Mouse (Mus musculus): ENCODE data around the gene Hhat. TPM values are rescaled to one million over a fixed set of nuclear protein-coding genes. Genes with fewer than 3 reads are reported as not detected.
A peak's percentile ranks its signal among the peaks of the same experiment; 100 is the strongest.

Hhat gene
- polyA plus RNA-seq, 1 experiment = 3.9 TPM

GRCm38 (mm10) chr1:192663608-192664007 is 107.4 kb downstream of the Hhat start:
- Histone ChIP-seq H3K79me3 (ENCODE audit: low read depth) (no peaks in the 10 kb centered on the region), H3K36me3 (ENCODE audit: control insufficient read depth, insufficient read depth) (no peaks in the 10 kb centered on the region), H3K27me3 (ENCODE audit: control insufficient read depth, insufficient read depth, insufficient read length) (no peaks in the 10 kb centered on the region), H3K4me3 (ENCODE audit: insufficient read depth, poor library complexity, severe bottlenecking) (no peak overlapping the region), H3ac (ENCODE audit: control insufficient read depth, insufficient read length, low read depth) (no peak overlapping the region), H3K79me2 (ENCODE audit: control insufficient read depth, insufficient read depth) (no peaks in the 10 kb centered on the region)
- TF ChIP-seq MYOG (IDR thresholded peaks at IDR 0.05; ENCODE audit: control insufficient read depth, extremely low read depth, insufficient read length) (no peak), MYOD1 (IDR thresholded peaks at IDR 0.05; ENCODE audit: control insufficient read depth, insufficient read length, low read depth) (no peak), FOSL1 (IDR thresholded peaks at IDR 0.05; ENCODE audit: insufficient read depth, low read length, poor library complexity, severe bottlenecking) (no peak), USF1 (IDR thresholded peaks at IDR 0.05; ENCODE audit: low read depth) (no peak), CTCF (IDR thresholded peaks at IDR 0.05; ENCODE audit: control insufficient read depth, insufficient read depth, insufficient read length) (no peak), MAX (IDR thresholded peaks at IDR 0.05) (no peak), CEBPB (IDR thresholded peaks at IDR 0.05; ENCODE audit: low read depth) (no peak)

GRCm38 (mm10) chr1:192663092-192663491 is 107.9 kb downstream of the Hhat start:
- Histone ChIP-seq H3K36me3 (ENCODE audit: control insufficient read depth, insufficient read depth) (no peaks in the 10 kb centered on the region), H3K79me2 (ENCODE audit: control insufficient read depth, insufficient read depth) (no peaks in the 10 kb centered on the region), H3K4me3 (ENCODE audit: insufficient read depth, poor library complexity, severe bottlenecking) (no peak overlapping the region), H3K27me3 (ENCODE audit: control insufficient read depth, insufficient read depth, insufficient read length) (no peaks in the 10 kb centered on the region), H3K79me3 (ENCODE audit: low read depth) (no peaks in the 10 kb centered on the region), H3ac (ENCODE audit: control insufficient read depth, insufficient read length, low read depth) (no peak overlapping the region)
- TF ChIP-seq FOSL1 (IDR thresholded peaks at IDR 0.05; ENCODE audit: insufficient read depth, low read length, poor library complexity, severe bottlenecking) = no peak
- TF ChIP-seq CTCF (IDR thresholded peaks at IDR 0.05; ENCODE audit: control insufficient read depth, insufficient read depth, insufficient read length) = no peak
- no peak for TF ChIP-seq USF1 (IDR thresholded peaks at IDR 0.05; ENCODE audit: low read depth)
- TF ChIP-seq CEBPB (IDR thresholded peaks at IDR 0.05; ENCODE audit: low read depth) = no peak
- TF ChIP-seq MAX (IDR thresholded peaks at IDR 0.05) = no peak
- TF ChIP-seq MYOG (IDR thresholded peaks at IDR 0.05; ENCODE audit: control insufficient read depth, extremely low read depth, insufficient read length) = no peak
- TF ChIP-seq MYOD1 (IDR thresholded peaks at IDR 0.05; ENCODE audit: control insufficient read depth, insufficient read length, low read depth) = no peak

- TF ChIP-seq CTCF (IDR thresholded peaks at IDR 0.05; ENCODE audit: control insufficient read depth, insufficient read depth, insufficient read length) (no peak), MAX (IDR thresholded peaks at IDR 0.05) (no peak), CEBPB (IDR thresholded peaks at IDR 0.05; ENCODE audit: low read depth) (no peak), MYOD1 (IDR thresholded peaks at IDR 0.05; ENCODE audit: control insufficient read depth, insufficient read length, low read depth) (no peak), USF1 (IDR thresholded peaks at IDR 0.05; ENCODE audit: low read depth) (no peak), MYOG (IDR thresholded peaks at IDR 0.05; ENCODE audit: control insufficient read depth, extremely low read depth, insufficient read length) (no peak), FOSL1 (IDR thresholded peaks at IDR 0.05; ENCODE audit: insufficient read depth, low read length, poor library complexity, severe bottlenecking) (no peak)
- H3ac ChIP-seq (ENCODE audit: control insufficient read depth, insufficient read length, low read depth) = no peak overlapping the region
- H3K36me3 ChIP-seq (ENCODE audit: control insufficient read depth, insufficient read depth) = no peaks in the 10 kb centered on the region
- H3K27me3 ChIP-seq (ENCODE audit: control insufficient read depth, insufficient read depth, insufficient read length) = no peaks in the 10 kb centered on the region
- no peaks in the 10 kb centered on the region for H3K79me2 ChIP-seq (ENCODE audit: control insufficient read depth, insufficient read depth)
- no peak overlapping the region for H3K4me3 ChIP-seq (ENCODE audit: insufficient read depth, poor library complexity, severe bottlenecking)
- no peaks in the 10 kb centered on the region for H3K79me3 ChIP-seq (ENCODE audit: low read depth)
Measured at GRCm38 (mm10) chr1:192661612-192662011, 109.4 kb downstream of the Hhat start.

- TF ChIP-seq CTCF (IDR thresholded peaks at IDR 0.05; ENCODE audit: control insufficient read depth, insufficient read depth, insufficient read length) (no peak), MAX (IDR thresholded peaks at IDR 0.05) (no peak)
Measured at GRCm38 (mm10) chr1:192657417-192657816, 113.6 kb downstream of the Hhat start.

GRCm38 (mm10) chr1:192651981-192652605 is 118.9 kb downstream of the Hhat start:
- Histone ChIP-seq H3ac (ENCODE audit: control insufficient read depth, insufficient read length, low read depth) (no peak overlapping the region), H3K27me3 (ENCODE audit: control insufficient read depth, insufficient read depth, insufficient read length) (no peaks in the 10 kb centered on the region), H3K36me3 (ENCODE audit: control insufficient read depth, insufficient read depth) (no peaks in the 10 kb centered on the region), H3K79me3 (ENCODE audit: low read depth) (no peaks in the 10 kb centered on the region), H3K79me2 (ENCODE audit: control insufficient read depth, insufficient read depth) (no peaks in the 10 kb centered on the region), H3K4me3 (ENCODE audit: insufficient read depth, poor library complexity, severe bottlenecking) (no peak overlapping the region)
- TF ChIP-seq MAX (IDR thresholded peaks at IDR 0.05) (no peak), USF1 (IDR thresholded peaks at IDR 0.05; ENCODE audit: low read depth) (peak; percentile 12)

More at GRCm38 (mm10) chr1:192657417-192657816, 113.6 kb downstream of the Hhat start:
- Histone ChIP-seq H3K27me3 (ENCODE audit: control insufficient read depth, insufficient read depth, insufficient read length) (no peaks in the 10 kb centered on the region), H3K79me3 (ENCODE audit: low read depth) (no peaks in the 10 kb centered on the region), H3K4me3 (ENCODE audit: insufficient read depth, poor library complexity, severe bottlenecking) (no peak overlapping the region), H3K36me3 (ENCODE audit: control insufficient read depth, insufficient read depth) (no peaks in the 10 kb centered on the region), H3K79me2 (ENCODE audit: control insufficient read depth, insufficient read depth) (no peaks in the 10 kb centered on the region), H3ac (ENCODE audit: control insufficient read depth, insufficient read length, low read depth) (no peak overlapping the region)

- no peaks in the 10 kb centered on the region for H3K36me3 ChIP-seq (ENCODE audit: control insufficient read depth, insufficient read depth)
- TF ChIP-seq CTCF (IDR thresholded peaks at IDR 0.05; ENCODE audit: control insufficient read depth, insufficient read depth, insufficient read length) (no peak), USF1 (IDR thresholded peaks at IDR 0.05; ENCODE audit: low read depth) (no peak), MYOD1 (IDR thresholded peaks at IDR 0.05; ENCODE audit: control insufficient read depth, insufficient read length, low read depth) (no peak), FOSL1 (IDR thresholded peaks at IDR 0.05; ENCODE audit: insufficient read depth, low read length, poor library complexity, severe bottlenecking) (no peak), MAX (IDR thresholded peaks at IDR 0.05) (no peak), CEBPB (IDR thresholded peaks at IDR 0.05; ENCODE audit: low read depth) (no peak), MYOG (IDR thresholded peaks at IDR 0.05; ENCODE audit: control insufficient read depth, extremely low read depth, insufficient read length) (no peak)
- H3K79me2 ChIP-seq (ENCODE audit: control insufficient read depth, insufficient read depth) = no peaks in the 10 kb centered on the region
- H3K4me3 ChIP-seq (ENCODE audit: insufficient read depth, poor library complexity, severe bottlenecking) = no peak overlapping the region
- no peak overlapping the region for H3ac ChIP-seq (ENCODE audit: control insufficient read depth, insufficient read length, low read depth)
- H3K79me3 ChIP-seq (ENCODE audit: low read depth) = no peaks in the 10 kb centered on the region
- no peaks in the 10 kb centered on the region for H3K27me3 ChIP-seq (ENCODE audit: control insufficient read depth, insufficient read depth, insufficient read length)
Measured at GRCm38 (mm10) chr1:192650586-192650985, 120.4 kb downstream of the Hhat start.
